Mouse (Mus musculus) fibroblast of lung, adult 2 months (primary cell): ENCODE data around the gene Dlgap1.

Experiments
- DNase-seq: peaks from one replicate; pipeline ENCODE4 v3.0.0-alpha.2; 2011; ENCODE audit warnings: low read depth

The Dlgap1 gene

DNA sequence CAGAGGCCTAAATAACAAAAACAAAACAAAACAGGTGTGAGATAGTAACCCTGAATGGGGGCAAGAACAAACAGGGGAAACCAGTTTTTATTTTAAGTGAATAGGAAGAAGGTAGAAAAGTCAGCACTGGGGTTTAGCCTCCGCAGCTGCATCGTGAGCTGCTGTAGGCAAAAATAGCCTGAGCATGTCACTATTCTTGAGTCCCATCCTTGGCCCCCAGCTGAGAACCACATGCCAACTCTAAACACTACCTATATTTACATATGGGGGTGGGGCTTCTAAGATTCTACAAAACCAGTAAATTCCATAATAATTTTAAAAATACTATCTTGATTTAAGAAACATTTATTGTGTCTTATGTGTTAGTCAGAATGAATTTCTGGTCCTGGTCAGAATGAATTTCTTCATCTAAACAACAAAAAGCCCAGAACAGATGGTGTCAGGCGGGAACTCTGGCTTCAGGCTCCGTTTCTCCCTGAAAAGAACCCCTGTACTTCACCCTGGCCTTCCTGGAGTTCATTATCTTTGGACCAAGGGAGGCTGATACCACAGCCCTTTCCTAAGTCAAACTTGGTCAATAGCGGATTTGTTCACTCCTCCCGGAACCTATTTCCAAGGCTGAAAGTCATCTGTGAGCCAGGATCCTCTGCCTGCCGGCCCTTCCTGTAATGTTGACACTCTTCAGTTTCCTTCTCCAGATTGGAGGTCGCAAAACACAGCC, 494.1 kb downstream of the Dlgap1 start:
- DNase-seq = no peak

DNA sequence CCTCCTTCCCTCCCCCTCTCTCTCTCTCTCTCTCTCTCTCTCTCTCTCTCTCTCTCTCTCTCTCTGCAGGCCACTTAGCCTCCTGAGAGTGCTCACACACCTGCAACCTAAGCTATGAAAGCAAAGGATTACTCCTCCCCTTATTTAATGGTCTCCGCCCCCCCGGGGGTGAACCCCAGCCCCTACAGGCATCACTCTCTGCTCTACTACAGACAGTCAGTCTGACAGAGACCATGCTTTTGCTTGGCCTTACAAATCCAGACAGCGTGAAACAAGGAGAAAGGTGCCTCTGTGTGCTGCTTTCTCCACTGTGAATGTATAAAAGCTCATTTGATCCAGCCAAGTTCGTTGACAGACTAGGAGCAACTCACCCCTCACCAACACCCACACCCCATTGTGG, 497.5 kb downstream of the Dlgap1 start:
- DNase-seq = no peak

DNA sequence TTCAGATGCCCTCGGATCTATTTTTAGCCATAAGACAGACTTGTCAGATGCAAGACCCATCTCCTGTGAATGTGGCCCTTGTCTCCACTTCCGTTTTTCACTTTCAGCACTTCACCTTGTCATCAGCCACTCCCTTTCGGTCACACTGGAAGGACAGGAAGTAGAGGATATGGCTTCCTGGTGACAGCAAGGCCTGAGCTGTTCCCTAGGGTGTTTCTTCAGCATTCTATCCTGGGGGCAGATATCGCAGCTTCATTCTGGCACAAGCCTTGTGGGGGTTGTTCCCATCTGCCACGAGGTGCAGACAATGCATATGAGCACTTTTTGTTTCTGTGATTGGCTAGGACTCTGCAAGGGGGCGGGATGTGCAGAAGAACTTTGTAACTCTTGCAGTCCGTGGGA, 502.1 kb downstream of the Dlgap1 start:
- no peak for DNase-seq

DNA sequence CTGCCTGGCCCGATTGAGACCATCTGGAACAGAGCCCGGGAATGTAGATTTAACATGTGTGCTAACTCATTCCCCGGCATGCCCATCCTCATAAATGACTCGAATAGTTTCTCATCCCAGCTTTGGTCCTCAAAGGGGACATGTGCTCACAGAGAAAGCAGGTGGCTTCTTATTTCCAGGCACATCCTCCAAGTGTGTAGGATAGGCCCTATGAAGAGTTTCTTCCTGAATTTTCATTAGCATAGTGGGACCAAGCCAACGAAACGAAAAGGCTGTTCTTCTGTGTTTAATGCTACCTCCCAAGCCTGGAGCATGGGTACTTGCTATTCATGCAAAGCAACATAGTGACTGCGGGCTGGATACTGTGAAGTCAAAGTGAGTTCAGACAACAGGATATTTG, 503.3 kb downstream of the Dlgap1 start:
- DNase-seq = no peak

DNA sequence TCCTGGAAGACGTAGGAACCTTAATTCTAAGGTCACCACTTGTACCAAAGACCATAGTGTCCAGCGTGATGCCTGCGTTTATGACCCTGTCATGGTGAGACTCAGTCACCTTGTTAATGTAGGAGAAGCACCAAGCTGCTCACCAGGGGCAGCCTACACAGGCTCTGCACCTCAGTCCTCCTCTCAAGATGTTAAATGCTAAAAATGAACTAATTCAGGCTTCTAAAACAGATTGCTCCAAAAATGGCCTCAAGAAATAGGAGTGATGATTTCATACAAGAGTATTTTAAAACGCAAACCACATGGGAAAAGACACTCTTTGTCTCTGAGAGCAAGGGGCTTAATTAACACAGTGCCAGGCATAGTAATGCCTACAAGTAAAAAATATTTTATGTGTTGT, 505.0 kb downstream of the Dlgap1 start:
- DNase-seq = no peak

DNA sequence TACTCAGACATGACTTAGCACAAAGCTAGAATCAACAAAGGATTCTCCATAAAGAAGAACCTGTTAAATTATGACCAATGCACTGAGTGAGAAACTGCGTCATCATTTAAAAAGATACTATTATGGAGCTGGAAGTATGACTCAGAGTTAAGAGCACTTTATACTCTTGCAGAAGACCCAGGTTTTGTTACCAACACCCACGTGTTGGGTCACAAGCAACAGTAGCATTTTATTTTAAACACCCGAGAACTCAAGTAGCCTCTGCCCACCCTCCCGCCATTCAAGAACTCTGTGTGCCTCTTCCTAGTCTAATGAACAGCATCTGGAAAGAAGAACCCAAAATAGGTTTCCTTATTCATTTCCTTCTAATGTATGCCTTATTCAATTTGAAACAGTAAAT, 514.8 kb downstream of the Dlgap1 start:
- DNase-seq = no peak

DNA sequence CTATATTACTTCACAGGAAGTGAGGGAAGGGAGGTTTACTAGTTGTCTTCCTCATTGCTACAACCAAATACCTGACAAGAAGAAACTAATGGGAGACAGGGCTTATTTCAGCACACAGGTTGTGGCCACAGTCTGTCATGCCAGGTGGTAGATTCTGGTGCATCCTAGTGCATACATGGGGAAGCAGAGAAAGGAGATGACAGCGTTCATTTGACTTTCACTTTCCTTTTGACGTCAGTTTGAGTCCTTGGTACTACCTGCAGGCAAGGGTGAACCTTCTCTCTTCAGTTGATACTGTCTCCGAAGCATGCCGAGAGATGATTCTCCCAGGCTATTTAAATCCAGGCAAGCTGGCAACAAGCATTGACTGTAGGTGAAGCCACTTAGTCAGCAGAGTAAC, 516.8 kb downstream of the Dlgap1 start:
- DNase-seq = no peak

DNA sequence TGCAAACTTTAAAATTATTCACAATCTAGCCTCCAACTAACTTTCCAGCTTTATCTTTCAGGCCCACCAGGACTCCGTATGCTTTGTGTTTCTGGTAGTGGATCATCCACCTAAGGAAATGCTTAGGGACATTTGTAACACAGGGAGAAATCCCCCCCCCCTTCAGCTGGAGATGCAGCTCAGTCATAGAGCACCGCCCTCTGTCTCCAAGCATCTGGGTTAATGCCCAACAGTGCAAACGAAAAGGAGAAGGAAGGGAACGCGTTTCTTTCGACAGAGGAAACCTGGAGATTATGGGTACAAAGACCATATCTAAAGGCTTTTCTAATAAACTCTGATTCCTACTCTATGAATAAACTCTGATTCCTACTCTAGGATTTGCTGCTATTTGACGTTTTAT, 517.4 kb downstream of the Dlgap1 start:
- no peak for DNase-seq

DNA sequence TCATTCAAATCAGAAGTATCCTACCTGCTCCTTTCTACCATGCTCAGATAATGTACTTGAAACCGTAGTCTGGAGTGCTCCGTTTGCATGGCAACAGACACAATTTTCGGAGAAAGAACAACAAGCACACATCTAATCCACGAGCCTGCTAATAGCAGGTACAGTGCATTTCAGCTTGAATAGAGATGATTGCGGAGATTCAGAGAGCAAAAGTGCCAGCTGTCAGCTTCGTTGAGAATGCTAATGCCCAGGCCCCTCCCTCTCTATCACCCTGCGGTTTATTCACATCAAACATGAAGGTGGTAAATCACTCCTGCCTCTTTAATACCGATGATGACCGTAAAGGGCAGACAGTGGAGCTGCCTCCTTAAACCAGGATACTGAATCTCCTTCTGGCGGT, 518.0 kb downstream of the Dlgap1 start:
- DNase-seq = no peak

DNA sequence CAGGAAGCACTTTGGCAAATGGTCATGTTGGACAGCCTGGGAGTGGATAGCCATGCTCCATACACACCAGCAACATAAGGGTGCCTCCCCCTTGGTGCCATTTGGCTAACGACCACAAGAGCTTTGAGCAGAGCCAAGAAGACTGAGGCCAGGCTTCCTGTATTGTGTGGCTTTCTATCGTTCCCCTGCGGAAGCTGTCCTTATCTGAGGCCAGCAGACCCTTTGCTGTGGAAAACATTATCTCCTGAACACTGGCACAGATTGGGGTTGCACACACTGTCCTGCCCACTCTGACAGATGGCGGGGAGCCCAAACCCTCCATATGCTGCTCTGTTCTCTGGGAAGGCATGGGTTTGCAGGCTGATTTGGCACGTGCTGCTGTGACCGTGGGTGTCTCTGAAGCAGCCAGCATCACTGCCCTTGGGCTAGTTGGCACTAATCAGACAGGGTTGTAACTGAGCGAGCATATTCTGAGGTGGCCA, 520.0 kb downstream of the Dlgap1 start:
- no peak for DNase-seq

DNA sequence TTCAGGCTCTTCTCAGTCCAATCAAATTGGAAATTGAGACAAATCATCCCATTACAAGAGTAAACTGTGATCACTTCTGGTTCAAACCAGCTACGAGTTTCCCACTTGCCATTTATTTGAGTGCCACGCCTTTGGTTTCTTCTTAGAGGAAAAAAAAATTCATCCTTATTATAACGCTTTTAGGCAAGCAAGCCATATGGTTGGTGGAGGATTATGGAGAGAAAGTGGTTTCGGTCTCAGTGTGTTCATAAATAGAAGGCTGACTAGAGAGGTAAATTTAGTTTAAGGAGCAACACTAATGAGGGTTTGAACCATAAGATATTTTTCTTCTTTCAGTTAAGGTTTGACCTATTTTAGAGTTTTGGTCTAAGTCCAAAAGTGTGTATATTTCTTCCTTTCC, 522.7 kb downstream of the Dlgap1 start:
- no peak for DNase-seq

DNA sequence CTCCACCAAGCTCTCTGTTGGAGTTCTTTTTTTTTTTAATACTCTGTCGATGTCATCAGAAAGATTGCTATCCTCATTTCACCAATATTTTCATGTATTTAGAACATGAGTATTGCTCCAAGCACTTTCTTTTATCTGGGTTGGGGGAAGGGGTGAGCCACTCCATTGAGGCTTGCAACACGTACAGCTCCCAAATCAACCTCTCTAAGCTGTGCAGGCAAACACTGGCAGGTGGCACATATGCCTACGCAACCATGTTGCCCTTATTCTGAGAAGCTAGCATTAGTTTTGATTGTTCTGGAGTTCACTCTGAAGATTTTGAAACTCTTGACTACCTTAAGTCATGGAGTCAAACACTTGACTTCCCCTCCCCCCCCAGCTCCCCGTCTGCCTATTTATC, 525.5 kb downstream of the Dlgap1 start:
- no peak for DNase-seq

DNA sequence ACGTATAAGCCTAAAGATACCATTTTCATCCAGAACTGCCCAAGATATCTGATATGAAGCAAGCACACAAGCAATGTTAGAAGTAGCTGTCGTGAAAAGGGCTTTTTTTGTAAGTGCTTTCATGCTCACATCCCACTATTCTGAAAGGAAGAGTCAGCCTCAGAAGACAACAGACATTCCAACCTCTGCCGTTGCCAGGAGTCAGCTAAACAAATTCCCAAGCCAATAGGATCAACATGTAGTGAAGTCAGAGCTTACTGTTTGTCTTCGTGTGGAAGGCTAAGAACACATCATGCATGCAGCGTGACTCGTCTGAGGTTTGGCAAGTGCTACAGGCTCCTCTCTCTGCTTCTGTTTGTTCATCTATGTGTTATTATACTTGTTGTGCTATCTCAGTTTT, 529.4 kb downstream of the Dlgap1 start:
- no peak for DNase-seq

DNA sequence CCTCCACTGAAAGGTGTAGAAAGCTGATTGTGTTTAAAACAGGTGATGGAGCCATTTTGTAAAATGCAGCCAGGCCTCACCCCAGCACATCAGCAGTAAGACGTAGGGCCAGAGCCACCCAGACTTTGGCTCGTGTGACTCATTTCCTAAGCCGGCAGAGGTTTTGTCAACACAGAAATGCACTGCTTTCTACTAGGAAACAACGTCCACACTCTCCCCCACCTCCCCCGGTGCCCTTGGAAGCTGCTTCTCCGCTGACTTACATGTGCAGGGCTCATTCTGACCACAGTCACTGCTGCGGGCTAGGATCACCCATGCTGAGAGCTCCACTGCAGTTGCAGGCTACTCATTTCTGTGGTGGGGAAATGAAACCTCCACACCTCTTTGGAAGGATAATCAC, 533.1 kb downstream of the Dlgap1 start:
- no peak for DNase-seq

DNA sequence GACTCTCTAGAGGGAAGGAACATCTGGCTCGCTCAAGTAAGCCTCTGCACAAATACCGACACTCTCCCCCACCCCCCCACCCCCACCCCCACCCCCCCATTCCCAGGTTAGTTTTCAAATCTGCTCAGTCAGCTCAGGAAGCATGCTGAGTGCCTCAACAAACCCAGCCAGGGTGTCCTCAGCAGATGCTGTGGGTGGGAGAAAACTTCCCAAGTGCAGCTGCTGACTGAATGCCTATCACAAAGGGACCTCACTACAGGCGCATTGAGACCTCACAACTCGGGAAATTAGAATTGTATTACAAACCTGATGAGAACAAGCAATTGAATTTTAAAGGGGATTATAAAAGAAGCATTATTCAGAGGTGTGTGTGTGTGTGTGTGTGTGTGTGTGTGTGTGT, 538.9 kb downstream of the Dlgap1 start:
- DNase-seq = no peak

DNA sequence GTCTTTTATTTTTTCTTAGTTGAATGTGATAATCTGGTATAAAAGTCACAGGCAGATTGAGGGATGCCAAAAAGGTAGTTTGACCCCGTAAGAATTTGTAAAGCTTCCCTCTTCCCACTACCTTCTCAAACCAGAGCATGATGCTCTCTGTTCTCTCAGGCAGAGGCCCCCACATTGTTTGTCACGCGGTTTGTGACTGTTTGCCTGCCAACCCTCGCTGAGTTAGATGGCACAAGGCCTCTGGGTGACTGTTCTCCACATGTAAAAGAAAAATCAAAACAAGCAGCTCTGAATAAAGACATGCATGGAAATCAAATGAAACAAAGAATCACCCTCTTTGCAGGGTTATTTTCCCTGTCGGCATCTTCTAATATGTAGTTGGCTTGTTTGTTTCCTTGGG, 541.6 kb downstream of the Dlgap1 start:
- DNase-seq = no peak

DNA sequence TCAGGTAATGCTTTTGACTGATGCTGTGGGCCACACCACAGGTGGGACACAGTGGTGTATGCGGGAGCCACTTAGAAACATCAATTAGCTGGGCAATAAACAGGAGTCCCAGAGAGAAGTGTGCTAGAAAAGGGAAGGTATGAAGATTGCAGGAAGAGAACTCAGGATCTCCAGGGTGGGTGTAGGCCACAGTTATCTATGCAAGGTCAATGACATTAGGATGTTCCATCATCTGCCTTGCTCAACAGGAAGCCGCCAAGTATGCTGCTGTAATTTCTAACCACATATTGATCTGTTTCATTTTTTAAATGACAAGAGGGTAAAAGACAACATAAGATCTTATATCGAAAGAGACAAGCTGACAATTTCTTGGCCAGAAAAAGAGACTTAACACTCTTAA, 542.5 kb downstream of the Dlgap1 start:
- DNase-seq = no peak

DNA sequence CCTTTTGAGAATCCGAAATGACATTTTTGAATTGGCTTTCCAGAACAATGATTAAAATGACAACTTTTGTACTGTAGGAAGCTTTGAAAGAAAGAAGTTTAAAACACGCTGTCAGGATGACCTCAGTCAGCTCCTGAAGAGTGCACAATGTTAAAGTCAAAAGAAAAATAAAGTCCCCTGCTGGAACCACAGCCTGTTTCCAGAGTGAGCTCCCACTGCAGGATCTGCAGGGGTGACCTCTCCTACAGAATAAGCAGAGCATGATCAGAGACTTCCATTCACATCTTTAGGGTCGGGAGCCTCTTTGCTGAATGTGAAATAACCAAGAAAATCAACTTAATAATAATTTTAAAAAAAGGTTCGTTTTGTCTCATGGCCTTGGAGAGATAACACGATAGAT, 544.9 kb downstream of the Dlgap1 start:
- no peak for DNase-seq

DNA sequence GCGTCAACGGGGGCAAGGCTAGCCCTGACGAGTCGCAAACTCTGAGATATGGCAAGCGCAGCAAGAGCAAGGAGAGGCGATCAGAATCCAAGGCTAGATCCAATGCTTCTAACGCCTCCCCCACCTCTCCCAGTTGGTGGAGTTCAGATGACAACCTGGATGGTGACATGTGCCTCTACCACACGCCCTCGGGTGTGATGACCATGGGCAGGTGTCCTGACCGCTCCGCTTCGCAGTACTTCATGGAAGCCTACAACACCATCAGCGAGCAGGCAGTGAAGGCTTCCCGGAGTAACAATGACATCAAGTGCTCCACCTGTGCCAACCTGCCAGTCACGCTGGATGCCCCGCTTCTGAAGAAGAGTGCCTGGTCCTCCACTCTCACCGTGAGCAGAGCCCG, 547.6 kb downstream of the Dlgap1 start:
- DNase-seq = no peak

DNA sequence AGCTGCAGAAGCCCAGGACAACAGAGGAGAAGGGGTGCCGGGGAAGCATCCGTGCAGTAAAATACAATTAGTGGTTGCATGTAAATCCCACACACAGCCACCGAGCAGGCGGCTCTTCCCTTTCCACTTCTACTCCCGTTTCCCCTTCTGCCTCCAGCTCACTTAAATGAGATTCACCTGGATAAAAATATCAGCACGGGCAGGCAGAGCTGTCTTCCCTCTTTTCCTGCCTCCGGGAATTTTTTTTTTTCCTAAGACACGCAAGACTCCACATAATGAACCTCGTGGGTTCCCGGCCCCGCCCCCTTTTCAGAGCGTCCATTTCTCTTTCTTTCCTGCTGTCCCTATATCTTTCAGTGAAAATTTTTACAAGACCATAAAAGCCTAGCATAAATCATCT, 548.5 kb downstream of the Dlgap1 start:
- DNase-seq = no peak

DNA sequence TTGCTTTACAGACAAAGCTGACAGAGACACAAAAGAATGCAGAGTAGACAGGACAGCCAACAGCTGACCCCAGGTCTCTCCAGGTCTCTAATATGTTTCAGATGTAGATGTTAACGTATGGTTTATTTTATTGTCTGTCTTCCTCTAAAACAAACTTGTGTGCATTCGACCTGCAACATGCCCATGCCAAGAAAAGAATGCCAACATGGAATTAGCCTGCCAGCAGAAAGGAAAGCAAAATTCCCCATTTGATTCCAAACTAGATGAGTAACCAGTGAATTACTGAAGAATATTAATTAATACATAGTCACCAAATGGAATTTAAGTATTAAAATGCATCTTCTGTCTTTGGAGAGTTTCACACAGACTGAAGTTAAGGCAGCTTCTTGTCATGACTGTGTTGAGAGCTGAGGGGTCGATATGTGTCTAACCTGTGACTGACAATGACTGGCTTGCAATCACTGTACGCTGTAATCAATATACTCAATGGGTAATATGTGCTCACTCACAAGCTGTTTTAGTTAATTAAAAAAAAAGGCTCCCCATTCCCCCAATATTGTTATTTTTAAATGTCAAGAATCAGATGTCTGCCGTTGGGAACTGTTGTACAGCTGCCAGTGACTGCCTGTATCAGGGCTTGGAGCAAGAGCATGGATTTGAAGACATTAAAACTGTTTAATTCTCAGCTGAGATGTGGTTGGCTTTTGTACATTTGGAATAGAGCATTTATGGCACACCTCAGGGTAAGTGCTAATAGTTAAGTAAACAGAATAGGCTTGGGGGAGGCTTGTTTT, 552.4 kb downstream of the Dlgap1 start:
- no peak for DNase-seq

DNA sequence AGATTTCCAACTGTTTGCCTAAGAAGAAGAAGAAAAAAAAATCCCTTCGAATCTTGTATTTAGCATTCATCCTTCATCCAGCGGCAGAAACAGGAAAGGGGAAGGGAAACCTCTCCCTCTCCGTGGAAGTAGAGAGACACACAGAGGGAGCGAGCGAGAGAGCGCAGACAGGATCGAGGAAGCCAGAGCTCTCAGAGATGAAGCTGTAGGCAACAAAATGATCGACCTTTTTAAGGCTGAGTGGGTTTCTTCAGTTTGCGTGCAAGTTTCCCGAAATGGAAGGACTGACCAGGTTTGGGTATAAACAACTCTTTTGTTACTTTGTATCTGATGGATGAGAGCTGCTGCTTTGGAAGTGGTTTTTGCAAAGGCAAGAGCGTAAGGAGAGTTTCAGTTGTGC, 553.1 kb downstream of the Dlgap1 start:
- no peak for DNase-seq

DNA sequence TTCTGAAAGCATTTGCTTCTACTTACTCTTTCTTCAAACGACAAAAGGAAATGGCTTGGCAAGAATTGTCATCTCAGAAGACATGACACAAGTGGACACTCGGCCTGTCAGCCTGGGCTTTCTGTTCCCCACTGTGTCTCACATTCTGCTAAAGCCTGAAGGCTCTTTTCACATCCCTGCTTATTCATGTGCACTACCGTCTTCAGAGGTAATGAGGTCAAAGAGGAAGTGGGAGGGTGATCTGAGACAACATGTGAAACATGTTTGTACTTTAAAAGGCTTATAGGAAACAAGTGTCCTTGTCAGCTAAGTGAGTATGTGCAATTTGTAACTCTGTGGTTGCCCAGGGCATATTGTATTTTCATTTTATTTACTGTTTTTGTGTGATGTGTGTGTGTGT, 557.1 kb downstream of the Dlgap1 start:
- DNase-seq = no peak

DNA sequence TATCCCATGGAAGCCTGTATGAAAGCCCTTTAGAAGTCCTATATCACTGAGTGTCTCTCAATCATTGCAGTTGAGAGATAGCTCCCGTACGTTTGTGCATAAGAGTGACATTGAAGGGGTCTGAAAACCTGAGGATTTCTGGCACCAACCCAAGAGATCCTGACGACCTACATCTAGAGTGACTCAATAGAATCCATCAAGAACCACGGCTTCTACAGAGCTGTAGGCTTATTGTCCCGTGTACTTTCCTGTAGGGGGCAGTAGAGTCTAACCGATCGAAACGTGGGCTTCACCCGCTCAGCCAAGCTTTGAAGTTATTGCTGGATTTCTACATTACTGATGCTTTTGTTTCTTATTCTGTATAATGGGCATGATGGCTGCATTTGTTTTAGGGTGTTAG, 558.2 kb downstream of the Dlgap1 start:
- DNase-seq = no peak
